Mouse (Mus musculus): ENCODE data around the gene 9430007A20Rik. TPM values are rescaled to one million over a fixed set of nuclear protein-coding genes. Genes with fewer than 3 reads are reported as not detected.

The 9430007A20Rik gene
- polyA plus RNA-seq, 1 experiment from 2014 or later = not detected

Other genes starting within 250 kb of the 9430007A20Rik start
- not detected in 2 replicates for gene Pramel5, start 239.3 kb upstream of the 9430007A20Rik start, polyA plus RNA-seq (2015; fragmentation: Nextera tagmentation; extraction: Ambion mirVana)
- not detected in 2 replicates for gene Gm13128, start 189.6 kb upstream of the 9430007A20Rik start, polyA plus RNA-seq (2015; fragmentation: Nextera tagmentation; extraction: Ambion mirVana)
- gene Gm13119, start 161.9 kb upstream of the 9430007A20Rik start, polyA plus RNA-seq (2015; fragmentation: Nextera tagmentation; extraction: Ambion mirVana) = not detected in 2 replicates
- not detected in 2 replicates for gene Pramef20, start 141.9 kb upstream of the 9430007A20Rik start, polyA plus RNA-seq (2015; fragmentation: Nextera tagmentation; extraction: Ambion mirVana)
- gene Pramef12, start 111.4 kb upstream of the 9430007A20Rik start, polyA plus RNA-seq (2015; fragmentation: Nextera tagmentation; extraction: Ambion mirVana) = not detected in 2 replicates
- not detected in 2 replicates for gene 1700012P22Rik, start 81.0 kb upstream of the 9430007A20Rik start, polyA plus RNA-seq (2015; fragmentation: Nextera tagmentation; extraction: Ambion mirVana)
- gene Gm9944, start 66.5 kb upstream of the 9430007A20Rik start, polyA plus RNA-seq (2015; fragmentation: Nextera tagmentation; extraction: Ambion mirVana) = not detected in 2 replicates
- not detected in 2 replicates for gene Aadacl3, start 56.1 kb upstream of the 9430007A20Rik start, polyA plus RNA-seq (2015; fragmentation: Nextera tagmentation; extraction: Ambion mirVana)
- not detected in 2 replicates for gene Gm13124, start 45.3 kb downstream of the 9430007A20Rik start, polyA plus RNA-seq (2015; fragmentation: Nextera tagmentation; extraction: Ambion mirVana)
- not detected in 2 replicates for gene Aadacl4, start 93.9 kb downstream of the 9430007A20Rik start, polyA plus RNA-seq (2015; fragmentation: Nextera tagmentation; extraction: Ambion mirVana)
- not detected in 2 replicates for gene Gm436, start 166.5 kb downstream of the 9430007A20Rik start, polyA plus RNA-seq (2015; fragmentation: Nextera tagmentation; extraction: Ambion mirVana)
- gene Gm13178, start 201.6 kb downstream of the 9430007A20Rik start, polyA plus RNA-seq (2015; fragmentation: Nextera tagmentation; extraction: Ambion mirVana) = not detected in 2 replicates